Mouse (Mus musculus) cortical plate, adult 2 months (tissue): ENCODE results near the gene Cry2. TPM values are rescaled to one million over a fixed set of nuclear protein-coding genes. Genes with fewer than 3 reads are reported as not detected.

Experiments used
- H3K27ac ChIP-seq: fragments of 200-500 bp; 2 replicates; pipeline ENCODE4 v1.5.1; 2012; ENCODE audit warnings: low read length, control low read depth, inconsistent platforms; ENCODE audit not compliant: insufficient read depth
- H3K4me1 ChIP-seq: fragments of 200-500 bp; 2 replicates; pipeline ENCODE4 v1.6.1; 2011; ENCODE audit warnings: low read length; ENCODE audit not compliant: control insufficient read depth, insufficient read depth
- H3K4me3 ChIP-seq: fragments of 200-500 bp; 2 replicates; pipeline ENCODE4 v1.5.1; 2011; ENCODE audit warnings: mild to moderate bottlenecking, low read length, control low read depth; ENCODE audit not compliant: insufficient read depth
- CTCF ChIP-seq: fragments of 200-500 bp; IDR thresholded peaks from 2 replicates; pipeline ENCODE4 v1.5.1; 2011; ENCODE audit warnings: mild to moderate bottlenecking, control low read depth, low read length; ENCODE audit not compliant: insufficient read depth; ENCODE audit errors: extremely low read depth
- POLR2A ChIP-seq: fragments of 200-500 bp; IDR thresholded peaks from 2 replicates; pipeline ENCODE4 v1.6.1; 2011; ENCODE audit warnings: mild to moderate bottlenecking, low read length, control low read depth; ENCODE audit not compliant: insufficient read depth; ENCODE audit errors: extremely low read depth
- polyA plus RNA-seq: library from polyadenylated mRNA; depleted of rRNA; stranded (reverse); fragments of >200 nt; gene quantifications from 2 replicates; pipeline ENCODE4 v1.2.3, GENCODE M21; 2012

Cry2 gene
- polyA plus RNA-seq, 1 experiment: 108 TPM

DNA sequence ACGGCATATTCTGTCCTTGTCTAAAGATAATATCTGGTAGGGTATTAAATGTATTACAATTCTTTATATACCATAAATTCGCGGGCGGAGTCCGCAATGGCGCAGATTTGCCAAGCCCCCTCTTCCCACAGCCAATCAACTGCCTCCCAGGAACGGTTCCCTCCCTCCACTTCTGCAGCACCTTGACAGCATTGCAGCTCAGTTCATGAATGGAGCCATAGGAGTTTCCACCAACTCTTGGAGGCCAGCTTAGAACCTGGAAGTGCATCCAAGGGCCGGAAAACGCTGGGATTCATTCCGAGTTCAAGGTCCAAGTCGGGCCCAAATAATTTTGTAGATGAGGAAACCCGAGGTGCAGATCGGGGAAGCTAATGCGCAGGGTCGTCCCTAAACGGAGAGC, 59.3 kb downstream of the Cry2 start, which contains the start of the genes Pex16 and Large2:
Gene Pex16 (plus strand): TSS at position 163 of the 400 bp plus-strand sequence.
Gene Large2 (minus strand): TSS at position 356 of the 400 bp plus-strand sequence.
- H3K4me3 ChIP-seq: peak within 1 kb of the TSS; percentile 74
- peaks cover 5% of the 10 kb centered on the region for H3K4me1 ChIP-seq
- no peak for TF ChIP-seq CTCF
- TF ChIP-seq POLR2A: peak; percentile 73
- H3K27ac ChIP-seq: 0 out of 2 replicates have a peak within 1 kb of the TSS, but pooled peaks have one; percentile 8

DNA sequence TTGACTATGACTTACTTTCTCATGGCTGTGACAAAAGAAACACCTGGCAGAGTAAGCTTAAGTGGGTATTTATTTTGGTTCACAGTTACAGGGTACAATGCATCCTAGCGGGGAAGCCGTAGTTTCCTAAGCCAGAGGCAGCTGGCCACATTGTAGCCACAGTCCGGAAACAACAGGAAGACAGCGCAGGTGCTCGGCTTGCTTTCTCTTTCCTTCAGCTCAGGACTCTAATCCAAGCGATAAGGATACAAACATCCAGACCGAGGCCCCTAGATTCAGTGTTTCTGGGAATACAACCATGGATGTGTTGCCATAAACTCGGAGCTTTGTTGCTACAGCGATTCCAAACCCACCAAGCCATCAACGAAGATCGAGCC, 60.4 kb downstream of the Cry2 start:
- TF ChIP-seq POLR2A: no peak
- TF ChIP-seq CTCF: no peak
- H3K4me3 ChIP-seq: no peak overlapping the region
- peaks cover 5% of the 10 kb centered on the region for H3K4me1 ChIP-seq
- no peak overlapping the region for H3K27ac ChIP-seq

DNA sequence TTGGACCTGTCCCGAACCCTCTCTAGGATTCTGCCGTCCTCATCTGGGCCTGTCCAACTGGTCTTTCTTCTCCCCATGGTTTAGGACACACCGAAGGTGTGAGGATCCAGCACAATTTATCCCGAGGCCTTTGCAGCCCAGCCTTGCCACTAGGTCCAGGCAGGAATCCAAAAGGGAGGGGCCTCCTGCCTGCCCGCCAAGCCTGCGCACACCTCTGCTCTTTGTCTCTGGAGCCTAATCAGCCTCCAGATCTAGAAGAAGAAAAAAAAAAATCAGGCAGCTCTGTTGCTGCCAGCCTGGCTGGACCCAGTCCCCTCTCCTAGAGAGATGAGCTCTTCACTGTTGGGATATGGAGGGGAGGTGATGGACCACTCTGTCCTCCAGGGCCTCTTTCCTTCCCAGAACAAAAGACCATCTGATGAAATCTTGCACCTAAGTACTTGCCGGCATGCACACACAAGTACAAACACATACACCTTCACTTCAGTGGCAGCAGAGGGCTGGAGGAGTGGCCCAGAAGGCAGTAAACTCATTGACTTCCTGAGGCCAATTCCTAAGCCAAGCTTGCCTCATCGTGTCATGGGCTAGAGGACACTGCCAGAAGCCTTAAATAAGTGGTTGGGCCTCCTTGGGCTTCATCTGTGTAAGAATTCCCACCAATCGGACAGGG, 60.9 kb downstream of the Cry2 start:
- Histone ChIP-seq H3K4me1 (peaks cover 5% of the 10 kb centered on the region), H3K4me3 (no peak overlapping the region), H3K27ac (no peak overlapping the region)
- TF ChIP-seq POLR2A (no peak), CTCF (no peak)

DNA sequence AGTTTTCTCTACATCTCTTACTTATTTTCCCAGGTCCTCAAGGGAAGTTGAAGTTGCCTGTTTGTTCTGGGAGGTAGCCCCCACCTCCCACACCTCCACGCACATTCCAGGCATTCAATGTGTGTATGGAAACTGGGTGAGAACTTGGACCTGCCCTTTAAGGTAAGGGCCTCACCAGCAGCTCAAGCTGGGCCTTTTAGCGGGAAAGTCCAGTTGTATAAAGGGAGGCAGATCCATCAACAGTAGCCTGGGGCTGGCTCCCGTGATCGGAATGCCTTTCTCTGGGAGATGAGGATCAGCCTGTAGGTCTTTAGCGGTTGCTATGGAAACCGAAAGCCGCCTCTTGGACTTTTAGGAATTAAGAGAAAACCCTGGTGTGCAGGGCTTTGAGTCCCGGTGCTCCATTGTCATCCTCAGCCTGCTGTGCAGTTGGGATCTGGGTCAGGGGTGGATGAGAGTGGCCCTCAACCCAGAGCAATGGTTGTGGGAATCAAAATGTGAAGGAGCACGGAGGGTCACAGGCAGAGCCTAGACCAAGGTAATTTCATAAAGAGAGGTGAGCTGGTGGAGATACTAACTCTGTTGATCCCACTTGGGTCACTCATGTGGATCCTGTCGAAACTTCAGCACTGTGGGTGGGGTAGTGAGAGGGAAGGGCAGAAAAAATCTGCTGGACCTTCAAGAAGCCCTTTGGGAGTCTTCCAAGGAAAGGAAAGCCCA, 61.7 kb downstream of the Cry2 start:
- H3K4me3 ChIP-seq: no peak overlapping the region
- H3K4me1 ChIP-seq: peaks cover 5% of the 10 kb centered on the region
- no peak overlapping the region for H3K27ac ChIP-seq

DNA sequence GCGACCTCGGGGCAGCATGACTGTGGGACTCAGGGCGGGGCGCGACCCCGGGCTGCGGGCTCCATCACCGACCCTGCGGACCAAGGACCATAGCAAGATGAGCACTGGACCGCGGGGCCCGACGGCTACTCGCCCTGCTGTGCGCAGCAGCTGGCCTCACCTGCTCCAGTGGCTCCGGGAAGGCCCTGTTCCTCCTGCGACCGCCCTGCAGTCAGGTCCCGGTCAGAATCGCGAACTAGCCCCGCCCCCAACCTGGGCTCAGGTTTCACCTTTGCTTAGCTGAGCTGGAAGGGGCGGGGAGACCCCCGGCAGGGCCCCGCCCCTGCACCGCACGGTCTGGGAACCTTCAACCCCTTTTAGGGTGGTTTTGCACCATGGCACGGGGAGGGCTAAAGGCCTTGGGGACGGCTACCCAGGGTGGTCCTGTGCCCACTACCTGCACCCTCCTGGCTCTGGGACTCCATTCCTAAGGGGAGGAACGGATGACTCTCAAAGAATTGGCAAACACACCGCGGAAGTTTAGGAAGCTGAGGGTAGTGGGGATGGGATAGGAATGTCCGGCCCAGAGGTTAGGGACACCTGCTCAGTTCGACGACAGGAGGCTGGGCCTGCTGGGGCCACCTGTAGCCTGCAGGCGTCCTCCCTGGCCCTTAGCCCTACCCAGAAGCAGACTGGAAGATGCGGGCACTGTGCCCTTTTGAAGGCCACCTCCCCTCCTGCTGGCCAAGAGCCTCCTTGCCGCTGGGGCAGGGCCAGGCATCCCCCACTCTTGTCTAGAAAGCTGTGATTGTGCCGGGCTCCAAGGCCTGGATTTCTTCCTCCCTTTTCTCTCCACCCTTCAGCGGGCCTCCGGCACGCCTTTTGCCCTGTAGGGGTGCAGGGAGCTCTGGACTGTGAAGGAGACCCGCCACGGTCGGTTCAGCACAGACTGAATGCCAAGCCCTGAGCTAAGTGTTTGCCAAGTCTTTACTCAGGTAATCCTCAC, 62.7 kb downstream of the Cry2 start:
- H3K4me3 ChIP-seq: no peak overlapping the region
- peaks cover 3% of the 10 kb centered on the region for H3K4me1 ChIP-seq
- no peak for TF ChIP-seq POLR2A
- no peak for TF ChIP-seq CTCF
- no peak overlapping the region for H3K27ac ChIP-seq

More for the DNA sequence above, 61.7 kb downstream of the Cry2 start:
- TF ChIP-seq POLR2A: no peak
- TF ChIP-seq CTCF: no peak

DNA sequence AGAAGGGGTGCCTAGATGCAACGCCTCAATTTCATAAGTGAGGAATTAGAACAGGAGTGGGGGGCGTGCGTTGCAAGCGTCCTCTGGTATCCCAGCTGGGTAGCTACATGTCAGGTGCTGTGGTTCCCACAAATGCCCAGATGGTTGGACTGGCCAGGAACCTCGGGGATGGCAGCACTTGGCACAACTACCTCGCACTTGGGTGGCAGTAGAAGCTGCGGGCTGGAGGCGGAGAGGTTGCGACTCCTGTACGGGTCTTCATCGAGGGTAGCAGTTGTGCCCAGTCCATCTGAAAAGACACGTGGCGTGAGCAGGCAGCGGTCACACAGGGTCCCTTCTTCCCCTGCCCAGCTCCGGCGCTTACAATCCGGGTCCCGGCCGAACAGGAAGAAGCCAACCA, 63.5 kb downstream of the Cry2 start:
- no peaks in the 10 kb centered on the region for H3K4me1 ChIP-seq
- no peak overlapping the region for H3K4me3 ChIP-seq
- TF ChIP-seq CTCF (no peak), POLR2A (no peak)
- no peak overlapping the region for H3K27ac ChIP-seq

DNA sequence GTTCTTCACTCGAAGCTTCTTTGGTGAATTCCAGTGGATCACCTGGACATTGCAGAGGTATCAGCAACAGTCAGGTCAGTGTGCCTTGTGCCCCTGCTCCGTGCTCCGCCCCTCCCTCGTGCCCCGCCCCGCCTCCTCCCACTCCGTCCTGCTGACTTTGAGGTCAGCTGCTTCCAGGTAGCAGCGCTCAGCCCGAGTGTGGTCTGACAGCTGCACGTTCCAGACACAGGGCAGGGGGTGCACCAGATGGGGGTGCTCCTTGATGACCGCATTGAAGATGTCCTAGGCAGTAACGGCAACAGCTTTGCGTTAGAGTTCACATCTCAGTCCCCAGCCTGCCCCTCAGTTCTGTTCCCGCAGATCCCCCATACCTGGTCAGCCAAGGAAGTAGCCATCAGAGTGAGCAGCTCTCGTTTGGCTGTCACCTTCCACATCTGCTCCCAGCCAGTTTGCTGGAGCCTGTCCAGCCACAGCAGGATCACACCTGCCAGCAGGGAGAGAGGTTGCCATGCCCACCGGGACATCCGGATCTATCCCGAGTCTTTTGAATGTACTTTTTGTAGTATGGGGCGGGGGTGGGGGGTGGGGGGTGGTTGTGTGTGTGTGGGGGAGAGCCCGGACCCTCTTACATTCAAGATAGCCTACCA, 66.3 kb downstream of the Cry2 start:
- H3K4me3 ChIP-seq: no peak overlapping the region
- H3K27ac ChIP-seq: no peak overlapping the region
- no peaks in the 10 kb centered on the region for H3K4me1 ChIP-seq
- TF ChIP-seq CTCF: no peak
- no peak for TF ChIP-seq POLR2A

DNA sequence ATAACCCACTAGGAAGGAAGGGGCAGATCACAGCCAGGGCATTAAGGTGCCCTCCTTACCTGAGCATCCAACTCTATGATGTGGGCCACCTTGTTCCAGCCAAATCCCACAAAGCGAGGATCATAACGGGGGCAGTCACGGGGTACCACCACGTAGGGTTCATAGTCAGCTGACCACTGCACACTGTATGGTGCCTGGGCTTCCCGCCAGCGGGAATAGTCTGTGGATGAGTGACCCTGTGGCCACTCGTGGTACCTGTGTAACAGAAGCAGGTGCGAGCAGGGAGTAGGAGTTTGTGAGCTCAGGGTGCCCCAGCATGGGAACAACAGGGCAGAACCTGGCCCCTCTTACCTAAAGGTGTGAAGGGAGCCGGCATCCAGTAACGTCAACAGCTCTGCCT, 68.3 kb downstream of the Cry2 start:
- H3K4me3 ChIP-seq: no peak overlapping the region
- TF ChIP-seq CTCF (no peak), POLR2A (no peak)
- no peak overlapping the region for H3K27ac ChIP-seq
- H3K4me1 ChIP-seq: no peaks in the 10 kb centered on the region

DNA sequence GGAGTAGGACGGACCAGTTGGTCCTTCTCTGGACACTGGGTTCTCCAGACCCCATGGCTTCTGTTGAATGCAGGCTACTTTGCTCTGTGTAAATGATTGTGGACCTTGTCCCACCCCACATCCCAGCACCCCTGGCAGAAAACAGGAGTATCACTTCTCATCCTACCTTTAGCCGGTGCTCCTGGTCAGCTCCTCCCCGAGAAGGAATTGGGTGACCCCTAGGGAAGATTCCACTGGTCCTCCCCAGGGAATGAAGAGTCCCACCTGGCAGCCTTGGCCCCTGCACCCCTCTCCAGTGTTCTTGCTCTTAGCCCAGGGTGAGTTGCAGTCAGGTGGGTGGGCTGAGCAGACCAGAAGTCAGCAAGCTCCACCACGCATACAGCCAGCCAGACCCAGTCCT, 69.8 kb downstream of the Cry2 start:
- no peak for TF ChIP-seq POLR2A
- TF ChIP-seq CTCF: no peak
- Histone ChIP-seq H3K4me3 (no peak overlapping the region), H3K27ac (no peak overlapping the region), H3K4me1 (no peaks in the 10 kb centered on the region)
